In the genomic region with DNA sequence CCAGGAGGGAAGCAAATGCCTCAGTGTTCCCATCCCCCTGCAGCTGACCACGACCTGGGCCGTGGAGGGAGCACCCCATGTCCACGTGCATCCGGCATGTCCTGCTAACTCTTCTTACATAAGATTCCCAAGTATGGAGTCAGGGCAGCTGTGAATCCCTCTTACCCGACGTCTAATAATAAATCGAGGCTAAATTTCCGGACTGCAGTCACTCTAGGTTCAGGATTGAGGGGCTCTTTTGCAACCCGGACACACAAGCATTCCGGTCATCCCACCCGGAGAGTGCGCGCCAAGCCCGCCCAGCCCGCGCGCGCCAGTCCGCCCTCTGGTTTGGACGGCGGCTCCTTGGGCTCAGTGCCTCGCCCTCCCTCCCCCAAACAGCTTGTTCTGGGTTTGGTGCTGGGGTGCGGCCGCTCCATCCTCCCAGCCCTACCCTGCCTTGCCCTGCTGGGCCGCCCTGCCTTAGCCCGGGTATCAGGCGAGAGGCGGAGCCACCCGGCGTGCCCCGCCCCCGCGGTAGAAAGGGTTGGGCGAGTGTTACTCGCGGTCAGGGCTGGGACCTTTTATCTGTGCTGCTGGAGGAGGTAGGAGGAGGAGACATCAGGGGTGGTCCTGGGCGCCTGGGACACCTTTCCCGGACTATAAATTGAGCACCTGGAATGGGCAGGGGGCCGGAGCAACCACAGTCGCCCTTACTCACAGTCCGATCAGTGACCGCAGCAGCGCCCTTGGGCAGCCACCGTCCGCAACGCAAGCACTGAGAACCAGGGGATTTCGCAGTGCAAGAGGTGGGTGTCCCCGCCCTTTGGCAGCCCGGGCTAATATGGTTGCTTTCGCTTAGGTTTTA, we compare ENCODE assay signal across 8 mouse cellular contexts. TPM values are rescaled to one million over a fixed set of nuclear protein-coding genes. Genes with fewer than 3 reads are reported as not detected.
A peak's percentile ranks its signal among the peaks of the same experiment; 100 is the strongest.
DNase-seq lines count a peak whose midpoint lies in the region; ATAC-seq lines count a peak whose summit lies in the region.

No protein-coding gene starts in this region.

- no peaks in the 10 kb centered on the region for H3K36me3 ChIP-seq in hindbrain, embryonic 12.5 days

- H3K9me3 ChIP-seq in hindbrain, embryonic 12.5 days (replicated peaks): no peaks in the 10 kb centered on the region

- peak; percentile 90 for ATAC-seq in hindbrain, embryonic 12.5 days (ENCODE audit: low FRiP score)

- H3K4me1 ChIP-seq in hindbrain, embryonic 12.5 days: no peaks in the 10 kb centered on the region

- WGBS in hindbrain, embryonic 12.5 days: 18% methylated on average over 50 of the region's 50 CpGs

- H3K27me3 ChIP-seq in hindbrain, embryonic 12.5 days: no peaks in the 10 kb centered on the region

- peak; percentile 84 for DNase-seq in MEL-GATA-1-ER (ENCODE audit: extremely low read depth, low read depth)
- DNase-seq in cerebellum, adult 9-10 months: peak; percentile 87
- peak; percentile 76 to 80 for DNase-seq in frontal cortex, postnatal 10 days (ENCODE audit: low spot score in 2 of 2)
- DNase-seq in layer of hippocampus, postnatal 25 days (ENCODE audit: extremely low spot score in 1 of 2, low spot score in 1 of 2): peak; percentile 37 to 49
- DNase-seq in lung, postnatal 14 days: peak; percentile 88
- DNase-seq in ovary, postnatal 36 days (ENCODE audit: low spot score): peak; percentile 91
- DNase-seq in thymus, postnatal 25 days: peak; percentile 80

- peak overlapping the region; percentile 59 for H3K4me2 ChIP-seq in hindbrain, embryonic 12.5 days (replicated peaks)

- peak overlapping the region; percentile 66 for H3K9ac ChIP-seq in hindbrain, embryonic 12.5 days

- H3K27ac ChIP-seq in hindbrain, embryonic 12.5 days: peak overlapping the region; percentile 74

- H3K4me3 ChIP-seq in hindbrain, embryonic 12.5 days: peak overlapping the region; percentile 48

RNA-seq across cellular contexts. Expression of gene Mid1ip1, which starts 2.3 kb away (rescaled TPM):
- 63.9 and 71.8 TPM in 2 replicates for polyA plus RNA-seq in hindbrain, embryonic 12.5 days (2016; fragmentation: Nextera tagmentation; extraction: Ambion mirVana)
- 10 to 100 TPM; 87.0 to 93.8 TPM for total RNA-seq in layer of hippocampus, postnatal 25 days (2021)

Comparison
In these comparisons a context has a peak if more than half of its experiments do, and no peak if none do; other contexts are left out.
1. Peak in every context shown above with its lines: DNase-seq, ATAC-seq, H3K4me3 ChIP-seq and H3K27ac ChIP-seq.